Mouse (Mus musculus): ENCODE data around the gene Ccdc62.

DNA sequence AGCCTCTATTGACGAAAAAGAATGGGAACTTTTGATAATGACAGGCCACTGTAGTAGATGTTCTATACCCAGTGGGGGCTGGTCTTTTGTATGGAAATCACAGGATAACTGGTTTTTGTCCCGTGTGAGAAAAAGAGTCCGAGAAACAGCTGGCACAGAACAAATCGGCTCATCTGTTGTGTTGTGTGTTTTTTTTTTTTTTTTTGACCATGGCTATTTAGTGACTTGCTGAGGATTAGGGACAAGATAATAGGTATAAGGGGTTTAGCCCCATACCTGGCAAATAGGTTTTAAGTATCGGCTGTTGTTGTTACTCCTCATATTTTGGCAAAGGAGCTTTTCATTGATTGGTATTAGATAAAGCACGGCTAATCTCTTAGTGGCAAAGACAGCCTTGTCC, 42.0 kb downstream of the Ccdc62 start:
- TF ChIP-seq POLR2A (IDR thresholded peaks at IDR 0.05; ENCODE audit: control insufficient read depth, extremely low read depth, insufficient read depth, low read length, poor library complexity) (no peak), CTCF (IDR thresholded peaks at IDR 0.05; ENCODE audit: borderline replicate concordance, control insufficient read depth, extremely low read depth, insufficient read depth, low read length, poor library complexity) (no peak)
